Mouse (Mus musculus) ovary, postnatal 10 days (tissue): Measurements from ENCODE around the gene Ckap4.
"Not testable (repeated sequence)": the region's sequence is repeated elsewhere in the genome, so short reads cannot be mapped to it uniquely, and the experiment has no call there.

Source experiments
- DNase-seq: peaks from one replicate; pipeline ENCODE4 v3.0.0; 2022; ENCODE audit warnings: low spot score

Ckap4 gene

GRCm38 (mm10) chr10:84498867-84499266 lies 35.0 kb downstream of the Ckap4 start:
- DNase-seq, result no peak

GRCm38 (mm10) chr10:84496805-84497204 lies 37.1 kb downstream of the Ckap4 start:
- no peak for DNase-seq

- DNase-seq, result no peak
Measured at GRCm38 (mm10) chr10:84494432-84494831, 39.4 kb downstream of the Ckap4 start.

GRCm38 (mm10) chr10:84490115-84490514 lies 43.7 kb downstream of the Ckap4 start:
- DNase-seq, result no peak

GRCm38 (mm10) chr10:84488315-84488714 lies 45.5 kb downstream of the Ckap4 start:
- DNase-seq, result no peak

- DNase-seq, result no peak
Measured at GRCm38 (mm10) chr10:84484661-84485060, 49.2 kb downstream of the Ckap4 start.

- no peak for DNase-seq
Measured at GRCm38 (mm10) chr10:84483553-84483952, 50.3 kb downstream of the Ckap4 start.

- DNase-seq, result no peak
Measured at GRCm38 (mm10) chr10:84483069-84483468, 50.8 kb downstream of the Ckap4 start.

GRCm38 (mm10) chr10:84482418-84482817 lies 51.4 kb downstream of the Ckap4 start:
- DNase-seq, result not testable (repeated sequence)

- DNase-seq, result no peak
Measured at GRCm38 (mm10) chr10:84481327-84481671, 52.6 kb downstream of the Ckap4 start.

- no peak for DNase-seq
Measured at GRCm38 (mm10) chr10:84480667-84481326, 53.1 kb downstream of the Ckap4 start.

- no peak for DNase-seq
Measured at GRCm38 (mm10) chr10:84480146-84480545, 53.7 kb downstream of the Ckap4 start.

- DNase-seq, result no peak
Measured at GRCm38 (mm10) chr10:84477613-84478076, 56.2 kb downstream of the Ckap4 start.

- DNase-seq, result no peak
Measured at GRCm38 (mm10) chr10:84477045-84477612, 56.7 kb downstream of the Ckap4 start.
